Mouse (Mus musculus) brain, embryonic 14.5 days (tissue): Measurements from ENCODE around the gene Col6a2.

Source experiments
- CTCF ChIP-seq: fragments of 200-500 bp; IDR thresholded peaks from 2 replicates; pipeline ENCODE4 v1.5.1; 2012; ENCODE audit warnings: inconsistent platforms, mild to moderate bottlenecking, moderate library complexity, borderline replicate concordance; ENCODE audit not compliant: insufficient read depth, insufficient read length; ENCODE audit errors: extremely low read depth
- POLR2A ChIP-seq: fragments of 200-500 bp; IDR thresholded peaks from 2 replicates; pipeline ENCODE4 v1.6.1; 2012; ENCODE audit warnings: mild to moderate bottlenecking, inconsistent platforms, borderline replicate concordance; ENCODE audit not compliant: poor library complexity, insufficient read depth, insufficient read length, severe bottlenecking; ENCODE audit errors: extremely low read depth

- TF ChIP-seq CTCF = no peak
- no peak for TF ChIP-seq POLR2A
Measured at GRCm38 (mm10) chr10:76636026-76636425, 12.6 kb upstream of the Col6a2 start.
